Mouse (Mus musculus): ENCODE data around the gene Supt6. TPM values are rescaled to one million over a fixed set of nuclear protein-coding genes. Genes with fewer than 3 reads are reported as not detected.

The Supt6 gene
- polyA plus RNA-seq, 1 experiment from 2014 or later = 9.5 TPM

DNA sequence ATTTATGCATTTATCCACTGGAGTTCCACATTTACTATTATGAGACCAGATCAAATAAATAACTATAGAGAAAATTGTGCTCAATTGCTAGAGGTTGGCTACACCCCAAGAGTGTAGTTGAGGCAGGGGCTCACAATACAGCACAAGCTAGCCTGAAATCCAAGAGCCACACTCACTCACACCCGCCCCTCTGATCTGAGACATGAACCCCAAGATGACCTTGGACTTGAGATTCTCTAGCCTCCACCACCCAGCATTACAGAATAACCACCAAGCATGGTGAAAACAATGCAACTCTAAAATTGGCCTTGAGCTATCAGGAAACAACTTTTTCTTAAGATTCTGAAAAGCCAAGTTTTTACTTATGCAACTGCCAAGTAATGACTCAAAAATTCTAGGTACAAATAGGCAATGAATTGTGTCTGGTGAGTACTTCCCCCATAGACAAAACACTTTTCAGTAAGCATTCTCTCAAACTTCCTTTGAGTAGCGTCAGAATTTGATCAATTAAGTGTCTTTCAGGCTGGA, 63.9 kb downstream of the Supt6 start:
- WGBS (ENCODE audit: insufficient replicate concordance) = 29% methylated on average over 2 of the region's 2 CpGs
- H3K27ac ChIP-seq (replicated peaks) = peak overlapping the region; percentile 89

DNA sequence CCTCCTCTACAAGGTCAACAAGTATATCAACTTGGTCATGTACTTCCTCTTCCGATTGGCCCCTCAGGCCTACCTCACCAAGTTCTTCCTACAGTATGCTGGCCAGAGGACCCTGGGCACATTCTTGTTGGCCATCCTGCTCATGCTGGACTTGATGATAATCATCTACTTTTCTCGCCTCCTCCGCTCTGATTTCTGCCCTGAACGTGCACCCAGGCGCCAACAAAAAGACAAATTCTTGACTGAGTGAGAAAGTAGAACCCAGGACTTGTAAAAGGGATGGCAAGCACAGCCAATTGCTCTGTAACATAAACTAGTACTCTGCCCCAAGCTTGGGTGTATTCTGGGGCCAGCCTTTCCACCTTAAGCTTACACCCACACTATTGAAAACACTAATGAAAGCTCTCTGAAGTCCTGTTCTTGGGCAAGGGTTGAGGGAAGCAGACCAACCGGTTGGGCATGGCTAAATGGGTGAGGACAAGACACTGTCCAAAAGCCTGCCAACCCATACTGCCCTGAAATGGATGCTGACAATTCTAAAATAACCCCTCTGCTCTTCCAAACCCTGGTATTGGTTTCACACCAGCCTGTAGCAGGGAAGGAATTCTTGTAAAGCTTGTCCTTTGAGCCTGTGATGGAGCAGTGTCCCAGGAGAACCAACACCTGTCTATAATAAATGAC, 65.6 kb downstream of the Supt6 start:
- Histone ChIP-seq H3K9ac (peak overlapping the region; percentile 96), H3K4me1 (replicated peaks) (peaks cover 62% of the 10 kb centered on the region), H3K9me3 (replicated peaks) (no peaks in the 10 kb centered on the region), H3K27ac (replicated peaks) (peak overlapping the region; percentile 100), H3K4me2 (peak overlapping the region; percentile 96), H3K4me3 (replicated peaks) (peak overlapping the region; percentile 91), H3K36me3 (replicated peaks) (peaks cover 31% of the 10 kb centered on the region), H3K27me3 (no peaks in the 10 kb centered on the region)
- 38% methylated on average over 6 of the region's 6 CpGs for WGBS (ENCODE audit: insufficient replicate concordance)
- ATAC-seq (ENCODE audit: insufficient read depth) = no peak

More for the DNA sequence above, 63.9 kb downstream of the Supt6 start:
- Histone ChIP-seq H3K9ac (peak overlapping the region; percentile 84), H3K4me1 (replicated peaks) (peaks cover 53% of the 10 kb centered on the region), H3K27me3 (peaks cover 14% of the 10 kb centered on the region), H3K36me3 (replicated peaks) (peaks cover 31% of the 10 kb centered on the region), H3K9me3 (replicated peaks) (no peaks in the 10 kb centered on the region), H3K4me2 (peak overlapping the region; percentile 96), H3K4me3 (replicated peaks) (peak overlapping the region; percentile 91)
- ATAC-seq (ENCODE audit: insufficient read depth) = no peak

DNA sequence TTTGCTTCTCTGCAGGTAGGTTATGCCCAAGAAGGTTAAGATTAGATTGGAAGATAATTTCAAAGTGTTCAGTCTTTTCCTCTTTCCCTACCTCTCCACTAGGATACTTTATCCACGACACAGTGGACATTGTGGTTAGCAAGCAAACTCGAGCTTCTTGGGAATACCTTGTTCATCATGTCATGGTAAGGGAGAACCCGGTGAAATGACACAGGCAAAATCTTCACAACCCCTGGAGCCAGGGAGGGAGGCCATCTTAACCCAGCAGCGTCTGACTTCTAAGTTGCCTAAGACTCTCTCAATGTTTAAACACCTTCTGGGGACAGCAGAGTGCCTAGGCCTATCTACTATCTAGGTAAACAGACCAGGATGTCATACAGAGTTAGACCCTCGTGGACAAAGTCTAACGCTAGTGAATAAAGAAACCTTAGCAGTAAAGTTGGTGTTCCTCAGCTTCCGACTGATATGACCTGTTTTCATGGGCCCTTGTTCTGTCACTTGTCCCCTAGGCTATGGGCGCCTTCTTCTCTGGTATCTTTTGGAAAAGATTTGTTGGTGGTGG, 66.3 kb downstream of the Supt6 start:
- peaks cover 67% of the 10 kb centered on the region for H3K4me1 ChIP-seq (replicated peaks)
- WGBS (ENCODE audit: insufficient replicate concordance) = 12% methylated on average over 8 of the region's 8 CpGs

DNA sequence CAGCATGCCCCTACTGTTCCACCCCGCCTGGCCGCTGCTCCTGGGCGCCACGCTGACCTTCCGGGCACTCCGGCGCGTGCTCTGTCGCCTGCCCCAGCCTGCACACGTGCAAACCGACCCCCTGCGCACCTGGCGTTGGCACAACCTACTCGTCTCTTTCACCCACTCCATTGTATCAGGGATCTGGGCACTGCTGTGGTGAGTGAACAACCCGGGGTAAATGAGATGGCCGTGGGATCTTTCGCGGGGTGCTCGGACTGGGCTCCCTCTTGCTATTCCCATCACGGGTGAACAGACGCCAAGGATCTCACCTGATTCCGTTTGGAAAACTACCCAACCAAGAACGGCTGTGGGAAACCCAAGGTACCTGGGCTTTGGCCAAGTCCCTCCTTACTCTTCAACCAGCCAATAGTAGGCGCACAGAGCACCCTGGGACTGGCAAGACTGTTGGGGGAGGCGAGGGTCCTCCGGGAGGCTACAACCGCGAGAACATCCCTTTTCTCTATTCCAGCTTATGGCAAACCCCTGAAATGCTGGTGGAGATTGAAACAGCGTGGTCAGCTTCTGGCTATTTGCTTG, 66.8 kb downstream of the Supt6 start:
- no peak; the same call in 1 of the 2 replicates for ATAC-seq (ENCODE audit: insufficient read depth)
- H3K4me3 ChIP-seq (replicated peaks) = peak overlapping the region; percentile 91
- peak overlapping the region; percentile 96 for H3K9ac ChIP-seq
- peak overlapping the region; percentile 96 for H3K4me2 ChIP-seq
- WGBS (ENCODE audit: insufficient replicate concordance) = under 1% methylated on average over 29 of the region's 29 CpGs
- peaks cover 67% of the 10 kb centered on the region for H3K4me1 ChIP-seq (replicated peaks)
- H3K27me3 ChIP-seq = no peaks in the 10 kb centered on the region
- peak overlapping the region; percentile 100 for H3K27ac ChIP-seq (replicated peaks)
- H3K36me3 ChIP-seq (replicated peaks) = peaks cover 31% of the 10 kb centered on the region
- no peaks in the 10 kb centered on the region for H3K9me3 ChIP-seq (replicated peaks)

More for the DNA sequence above, 66.3 kb downstream of the Supt6 start:
- Histone ChIP-seq H3K27me3 (no peaks in the 10 kb centered on the region), H3K9me3 (replicated peaks) (no peaks in the 10 kb centered on the region), H3K27ac (replicated peaks) (peak overlapping the region; percentile 100), H3K36me3 (replicated peaks) (peaks cover 31% of the 10 kb centered on the region), H3K4me3 (replicated peaks) (peak overlapping the region; percentile 91), H3K4me2 (peak overlapping the region; percentile 96), H3K9ac (peak overlapping the region; percentile 96)
- ATAC-seq (ENCODE audit: insufficient read depth) = no peak

DNA sequence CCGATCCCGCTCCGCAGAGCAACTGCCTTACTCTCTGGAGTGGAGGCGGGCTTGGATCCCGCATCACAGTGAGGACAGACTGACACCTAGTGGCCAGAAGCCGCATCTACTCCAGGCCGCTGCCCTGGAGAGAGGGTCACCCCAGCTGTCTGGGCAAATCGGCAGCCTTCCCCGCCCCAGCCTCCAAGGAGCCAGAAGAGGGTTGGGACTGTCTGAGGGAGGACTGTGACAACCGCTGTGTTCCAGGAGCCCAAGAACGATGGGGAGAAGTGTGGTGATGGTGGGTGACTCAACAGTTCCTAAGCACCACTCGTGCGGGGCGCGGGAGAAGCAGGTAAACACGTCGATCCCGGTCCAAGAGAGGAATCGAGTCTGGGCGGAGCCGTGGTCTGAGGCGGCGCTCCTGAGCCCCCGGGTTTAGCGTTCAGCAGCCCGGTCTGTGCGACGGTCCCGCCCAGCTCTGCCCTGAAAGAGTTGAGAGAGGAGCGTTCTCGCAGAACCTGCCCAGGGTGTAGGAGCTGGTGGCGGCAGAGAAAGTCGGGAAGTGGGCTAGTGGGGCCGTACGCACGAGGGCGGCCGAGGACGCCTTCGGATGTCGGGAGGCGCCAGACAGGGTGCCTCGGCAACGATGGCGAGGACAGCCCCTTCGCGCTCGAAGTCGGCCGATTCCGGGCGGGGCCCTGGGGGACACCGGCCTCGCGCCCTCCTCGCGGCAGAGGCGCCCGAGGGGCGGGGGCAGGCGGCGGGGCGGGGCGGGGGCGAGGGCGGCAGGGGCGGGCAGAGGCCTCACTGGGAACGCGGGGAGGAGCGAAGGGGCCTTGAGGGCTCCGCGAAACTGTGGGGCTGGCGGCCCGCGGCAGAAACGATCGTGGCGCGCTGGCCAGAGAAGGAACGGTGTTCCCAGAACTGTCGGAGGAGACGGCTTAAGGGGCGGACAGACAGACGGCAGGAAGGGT, 67.6 kb downstream of the Supt6 start:
- Histone ChIP-seq H3K9ac (peak overlapping the region; percentile 96), H3K4me1 (replicated peaks) (peaks cover 65% of the 10 kb centered on the region), H3K9me3 (replicated peaks) (no peaks in the 10 kb centered on the region), H3K36me3 (replicated peaks) (peaks cover 31% of the 10 kb centered on the region), H3K4me2 (peak overlapping the region; percentile 96), H3K27ac (replicated peaks) (peak overlapping the region; percentile 100), H3K4me3 (replicated peaks) (peak overlapping the region; percentile 91), H3K27me3 (no peaks in the 10 kb centered on the region)
- ATAC-seq (ENCODE audit: insufficient read depth) = peak; percentile 81
- under 1% methylated on average over 84 of the region's 84 CpGs for WGBS (ENCODE audit: insufficient replicate concordance)

DNA sequence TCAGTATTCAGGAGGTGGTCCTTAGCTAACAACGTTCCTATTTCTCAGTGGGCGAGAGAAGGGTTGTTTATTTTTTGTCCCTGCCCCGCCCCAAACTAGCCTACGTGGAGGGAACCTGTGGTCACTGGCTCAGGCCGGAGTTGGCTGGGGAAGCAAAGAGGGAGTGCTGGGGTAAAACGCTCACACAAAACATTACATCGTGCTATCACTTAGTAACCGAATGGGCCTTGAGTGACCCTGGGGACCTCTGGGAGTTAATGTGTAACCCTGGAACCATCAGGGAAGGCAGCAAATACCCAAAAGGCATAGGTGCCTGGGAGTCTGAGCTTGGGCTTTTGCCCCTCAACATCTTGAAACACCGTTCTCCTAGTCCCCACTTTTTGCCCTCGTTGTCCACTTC, 68.3 kb downstream of the Supt6 start:
- Histone ChIP-seq H3K9ac (peak overlapping the region; percentile 96), H3K27me3 (no peaks in the 10 kb centered on the region), H3K27ac (replicated peaks) (peak overlapping the region; percentile 100), H3K9me3 (replicated peaks) (no peaks in the 10 kb centered on the region), H3K36me3 (replicated peaks) (peaks cover 31% of the 10 kb centered on the region), H3K4me1 (replicated peaks) (peaks cover 71% of the 10 kb centered on the region), H3K4me3 (replicated peaks) (peak overlapping the region; percentile 91), H3K4me2 (peak overlapping the region; percentile 96)
- ATAC-seq (ENCODE audit: insufficient read depth) = peak; percentile 33
- 0% methylated on average over 10 of the region's 10 CpGs for WGBS (ENCODE audit: insufficient replicate concordance)

DNA sequence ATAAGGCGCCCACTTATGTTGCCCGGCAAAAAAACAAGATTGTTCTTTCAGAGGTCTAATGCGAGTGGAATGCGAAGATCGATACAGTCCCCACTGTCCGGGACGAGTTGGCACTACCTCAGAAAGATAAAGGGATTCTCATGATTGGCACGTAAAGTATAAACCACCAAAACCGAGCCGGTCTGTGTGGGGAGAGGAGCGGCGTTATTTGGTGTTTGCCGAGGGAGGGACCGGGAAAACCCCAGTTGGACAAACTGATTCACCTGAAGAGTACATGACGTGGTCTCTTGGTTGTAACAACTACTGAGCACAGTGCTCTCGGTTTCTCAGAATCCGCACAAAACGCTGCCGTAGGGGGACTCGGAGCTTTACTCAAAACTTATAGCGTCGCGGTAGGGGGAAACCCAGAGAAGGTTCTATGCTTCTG, 68.9 kb downstream of the Supt6 start:
- no peaks in the 10 kb centered on the region for H3K27me3 ChIP-seq
- peak overlapping the region; percentile 96 for H3K9ac ChIP-seq
- peak overlapping the region; percentile 96 for H3K4me2 ChIP-seq
- H3K27ac ChIP-seq (replicated peaks) = peak overlapping the region; percentile 100
- H3K9me3 ChIP-seq (replicated peaks) = no peaks in the 10 kb centered on the region
- peak overlapping the region; percentile 91 for H3K4me3 ChIP-seq (replicated peaks)
- peaks cover 26% of the 10 kb centered on the region for H3K36me3 ChIP-seq (replicated peaks)
- WGBS (ENCODE audit: insufficient replicate concordance) = 0% methylated on average over 23 of the region's 23 CpGs
- ATAC-seq (ENCODE audit: insufficient read depth) = no peak
- peaks cover 71% of the 10 kb centered on the region for H3K4me1 ChIP-seq (replicated peaks)

DNA sequence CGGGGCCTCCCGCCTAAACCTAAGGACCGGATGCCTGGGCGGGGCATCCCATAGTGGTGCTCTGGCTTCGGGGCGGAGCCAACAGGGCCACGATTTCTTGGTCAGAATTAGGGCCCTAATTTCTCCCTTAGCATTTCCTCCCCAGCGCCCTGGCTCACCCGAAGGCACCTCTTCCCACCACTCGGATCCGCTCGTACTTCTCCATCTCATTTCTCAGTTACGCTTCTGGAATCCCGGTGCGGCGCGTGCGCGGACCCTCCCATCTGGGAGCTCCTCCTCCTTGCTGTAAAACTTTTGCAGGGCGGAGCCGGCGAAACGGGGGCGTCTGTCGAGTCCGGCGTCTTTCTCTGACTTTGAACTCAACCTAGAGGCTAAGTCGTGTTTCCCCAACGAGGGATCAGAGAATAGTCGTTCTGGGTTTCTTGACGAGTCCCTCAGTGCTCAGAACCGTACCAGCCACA, 69.4 kb downstream of the Supt6 start, which contains the start of the genes Nek8 and Tlcd1:
Nek8 (minus strand) TSS at position 274 of the 461 bp plus-strand sequence.
Tlcd1 (plus strand) TSS at position 310 of the 461 bp plus-strand sequence.
- peak; percentile 41 for ATAC-seq (ENCODE audit: insufficient read depth)
- Histone ChIP-seq H3K27ac (replicated peaks) (peak within 1 kb of the TSS; percentile 100), H3K36me3 (replicated peaks) (peaks cover 21% of the 10 kb centered on the region), H3K9me3 (replicated peaks) (no peaks in the 10 kb centered on the region), H3K4me1 (replicated peaks) (peaks cover 71% of the 10 kb centered on the region), H3K4me3 (replicated peaks) (peak within 1 kb of the TSS; percentile 91), H3K9ac (peak within 1 kb of the TSS; percentile 96), H3K27me3 (no peaks in the 10 kb centered on the region), H3K4me2 (peak within 1 kb of the TSS; percentile 96)
- under 1% methylated on average over 32 of the region's 32 CpGs for WGBS (ENCODE audit: insufficient replicate concordance)

DNA sequence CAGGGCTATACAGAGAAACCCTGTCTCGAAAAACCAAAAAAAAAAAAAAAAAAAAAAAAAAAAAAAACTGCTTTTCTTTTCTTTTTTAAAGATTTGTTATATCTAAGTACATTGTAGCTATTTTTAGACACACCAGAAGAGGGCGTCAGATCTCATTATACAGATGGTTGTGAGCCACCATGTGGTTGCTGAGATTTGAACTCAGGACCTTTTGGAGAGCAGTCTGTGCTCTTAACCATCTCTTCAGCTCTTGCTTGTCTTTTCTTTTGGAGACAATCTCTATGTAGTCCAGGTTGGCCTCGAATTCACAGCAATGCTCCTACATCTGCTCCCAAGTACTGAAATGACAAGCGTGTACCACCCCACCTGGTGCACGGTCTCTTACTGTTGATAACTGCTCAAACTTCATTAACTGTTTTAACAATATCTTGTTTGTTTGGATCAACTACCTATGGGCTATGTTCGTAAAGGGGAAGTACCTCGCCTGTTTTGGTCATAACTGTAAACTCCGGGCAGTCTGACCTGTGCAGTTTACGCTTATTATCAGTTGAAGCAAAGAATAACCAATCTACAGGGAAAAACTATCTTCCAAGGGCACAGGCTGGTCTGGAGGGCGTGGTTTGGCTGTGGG, 69.9 kb downstream of the Supt6 start:
- peak overlapping the region; percentile 100 for H3K27ac ChIP-seq (replicated peaks)
- no peaks in the 10 kb centered on the region for H3K27me3 ChIP-seq
- WGBS (ENCODE audit: insufficient replicate concordance) = 3% methylated on average over 9 of the region's 10 CpGs
- no peaks in the 10 kb centered on the region for H3K9me3 ChIP-seq (replicated peaks)
- H3K4me3 ChIP-seq (replicated peaks) = peak overlapping the region; percentile 91
- no peak; the same call in 1 of the 2 replicates for ATAC-seq (ENCODE audit: insufficient read depth)
- peak overlapping the region; percentile 96 for H3K4me2 ChIP-seq
- H3K36me3 ChIP-seq (replicated peaks) = peaks cover 15% of the 10 kb centered on the region
- H3K9ac ChIP-seq = peak overlapping the region; percentile 96
- H3K4me1 ChIP-seq (replicated peaks) = peaks cover 67% of the 10 kb centered on the region

DNA sequence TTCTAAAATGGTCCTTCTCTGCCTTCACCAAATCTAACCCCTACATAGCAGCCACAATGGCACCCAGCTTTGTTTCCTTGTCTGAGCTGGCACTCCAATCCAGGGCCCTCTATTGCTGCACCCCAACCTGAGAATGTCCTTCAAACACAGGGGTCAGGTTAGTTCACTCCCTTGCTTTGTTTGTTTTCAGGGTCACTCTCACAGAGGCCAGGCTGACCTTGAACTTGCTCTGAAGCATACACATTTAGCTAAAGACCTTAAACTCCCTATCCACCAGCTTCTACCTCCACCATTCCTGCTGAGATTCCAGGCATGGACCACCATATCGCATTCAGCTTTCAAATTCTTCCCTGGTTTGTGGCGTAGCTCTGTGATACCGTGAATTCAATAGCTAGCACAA, 71.3 kb downstream of the Supt6 start:
- 84% methylated on average over 3 of the region's 3 CpGs for WGBS (ENCODE audit: insufficient replicate concordance)

More for the DNA sequence above, 71.3 kb downstream of the Supt6 start:
- Histone ChIP-seq H3K4me2 (no peak overlapping the region), H3K27ac (replicated peaks) (no peak overlapping the region; the same call in 1 of the 2 replicates), H3K27me3 (no peaks in the 10 kb centered on the region), H3K9me3 (replicated peaks) (no peaks in the 10 kb centered on the region), H3K36me3 (replicated peaks) (peaks cover 2% of the 10 kb centered on the region; the same call in 1 of the 2 replicates), H3K4me1 (replicated peaks) (peaks cover 67% of the 10 kb centered on the region), H3K4me3 (replicated peaks) (no peak overlapping the region), H3K9ac (no peak overlapping the region)
- no peak for ATAC-seq (ENCODE audit: insufficient read depth)
